In genomic region chr8:87891884-87892283, GRCm38 (mm10) we compare ENCODE assay signal across 9 mouse cellular contexts.
A peak's percentile ranks its signal among the peaks of the same experiment; 100 is the strongest.
DNase-seq lines count a peak whose midpoint lies in the region; ATAC-seq and TF ChIP-seq lines count a peak whose summit lies in the region.
"Had no signal": no experiment of that assay in that cellular context is flagged by ENCODE, and none has a peak within 500 bp of the region (broad histone marks: within the 10 kb centered on the region; RNA-seq: fewer than 3 reads in every experiment).

No protein-coding gene starts in this region.

- TF ChIP-seq POLR2A in thymus, adult 2 months (IDR thresholded peaks at IDR 0.05; ENCODE audit: control insufficient read depth, extremely low read depth, insufficient read depth, low read length, poor library complexity), result no peak

- TF ChIP-seq CTCF in intestine, postnatal 0 days (IDR thresholded peaks at IDR 0.05; ENCODE audit: low read depth), result no peak
- no peak for TF ChIP-seq CTCF in midbrain, postnatal 0 days (IDR thresholded peaks at IDR 0.05)
- no peak for TF ChIP-seq CTCF in thymus, adult 2 months (IDR thresholded peaks at IDR 0.05; ENCODE audit: borderline replicate concordance, control insufficient read depth, extremely low read depth, insufficient read depth, low read length, poor library complexity)

- 0 out of 2 replicates have a peak overlapping the region, but pooled peaks have one; percentile 33 for H3K27ac ChIP-seq in intestine, embryonic 14.5 days (ENCODE audit: low read depth)
- H3K27ac ChIP-seq in intestine, postnatal 0 days (ENCODE audit: low read depth, low read length), result no peak overlapping the region
- peak overlapping the region; percentile 83 for H3K27ac ChIP-seq in heart, embryonic 10.5 days
- no peak overlapping the region for H3K27ac ChIP-seq in midbrain, postnatal 0 days (ENCODE audit: low read depth, low read length)
- H3K27ac ChIP-seq in thymus, adult 2 months (ENCODE audit: control insufficient read depth, insufficient read depth, low read length), result no peak overlapping the region
- H3K27ac ChIP-seq: liver, embryonic 14.5 days had no signal

- no peak overlapping the region for H3K9ac ChIP-seq in intestine, embryonic 14.5 days (ENCODE audit: low read length)
- no peak overlapping the region for H3K9ac ChIP-seq in intestine, postnatal 0 days (ENCODE audit: low read depth, low read length)
- no peak overlapping the region for H3K9ac ChIP-seq in midbrain, postnatal 0 days (replicated peaks; ENCODE audit: low read length, poor library complexity, severe bottlenecking)
- H3K9ac ChIP-seq: liver, embryonic 14.5 days had no signal

- no peaks in the 10 kb centered on the region for H3K27me3 ChIP-seq in intestine, embryonic 14.5 days (replicated peaks; ENCODE audit: control insufficient read depth, insufficient read depth, low read length)
- H3K27me3 ChIP-seq in intestine, postnatal 0 days (replicated peaks; ENCODE audit: control insufficient read depth, insufficient read depth, low read length), result no peaks in the 10 kb centered on the region
- H3K27me3 ChIP-seq in heart, embryonic 10.5 days (ENCODE audit: insufficient read depth, poor library complexity, severe bottlenecking), result no peaks in the 10 kb centered on the region
- H3K27me3 ChIP-seq in midbrain, postnatal 0 days (ENCODE audit: insufficient read depth, low read length), result no peaks in the 10 kb centered on the region
- no peaks in the 10 kb centered on the region for H3K27me3 ChIP-seq in thymus, adult 2 months (ENCODE audit: control insufficient read depth, insufficient read depth, low read length)

- ATAC-seq in intestine, embryonic 14.5 days (replicated peaks; ENCODE audit: low FRiP score, low TSS enrichment, low read depth), result no peak
- ATAC-seq in intestine, postnatal 0 days, result no peak
- ATAC-seq in midbrain, postnatal 0 days (ENCODE audit: low FRiP score), result no peak

- peaks cover 23% of the 10 kb centered on the region for H3K4me1 ChIP-seq in intestine, embryonic 14.5 days (replicated peaks; ENCODE audit: control insufficient read depth, insufficient read depth, low read length)
- no peaks in the 10 kb centered on the region for H3K4me1 ChIP-seq in intestine, postnatal 0 days (replicated peaks; ENCODE audit: control insufficient read depth, insufficient read depth, low read length)
- peaks cover 79% of the 10 kb centered on the region for H3K4me1 ChIP-seq in heart, embryonic 10.5 days
- peaks cover 14% of the 10 kb centered on the region; the same call in 1 of the 2 replicates for H3K4me1 ChIP-seq in midbrain, postnatal 0 days (ENCODE audit: insufficient read depth, low read length)
- H3K4me1 ChIP-seq in thymus, adult 2 months (replicated peaks; ENCODE audit: control insufficient read depth, insufficient read depth, low read length), result no peaks in the 10 kb centered on the region

- no peak for DNase-seq in intestine, embryonic 14.5 days (ENCODE audit: low spot score)
- no peak for DNase-seq in heart, embryonic 10.5 days (ENCODE audit: low spot score)
- DNase-seq in kidney, postnatal 14 days, result peak; percentile 51
- DNase-seq in midbrain, postnatal 0 days (ENCODE audit: low spot score), result peak; percentile 30
- DNase-seq in urinary bladder, postnatal 4 days (ENCODE audit: low spot score in 2 of 2), result no peak
- no peak for DNase-seq in thymus, adult 2 months
- DNase-seq in urinary bladder, postnatal 14 days (ENCODE audit: low spot score), result no peak

- H3K4me2 ChIP-seq in intestine, embryonic 14.5 days (ENCODE audit: low read length), result no peak overlapping the region
- H3K4me2 ChIP-seq in intestine, postnatal 0 days (replicated peaks; ENCODE audit: low read depth), result no peak overlapping the region
- no peak overlapping the region for H3K4me2 ChIP-seq in midbrain, postnatal 0 days (ENCODE audit: low read depth, low read length, poor library complexity, severe bottlenecking)

- H3K4me3 ChIP-seq in intestine, embryonic 14.5 days (ENCODE audit: low read depth, low read length), result no peak overlapping the region
- no peak overlapping the region for H3K4me3 ChIP-seq in intestine, postnatal 0 days (ENCODE audit: low read depth, low read length)
- H3K4me3 ChIP-seq in heart, embryonic 10.5 days, result no peak overlapping the region
- no peak overlapping the region for H3K4me3 ChIP-seq in midbrain, postnatal 0 days (ENCODE audit: low read depth, low read length)
- no peak overlapping the region for H3K4me3 ChIP-seq in thymus, adult 2 months (ENCODE audit: control insufficient read depth, insufficient read depth, low read length)

- no peaks in the 10 kb centered on the region for H3K9me3 ChIP-seq in intestine, embryonic 14.5 days (ENCODE audit: control insufficient read depth, low read length)
- H3K9me3 ChIP-seq in intestine, postnatal 0 days (ENCODE audit: control insufficient read depth), result no peaks in the 10 kb centered on the region
- no peaks in the 10 kb centered on the region for H3K9me3 ChIP-seq in heart, embryonic 10.5 days
- H3K9me3 ChIP-seq in midbrain, postnatal 0 days (ENCODE audit: low read length), result no peaks in the 10 kb centered on the region

- no peaks in the 10 kb centered on the region for H3K36me3 ChIP-seq in intestine, embryonic 14.5 days (ENCODE audit: control insufficient read depth, insufficient read depth, low read length)
- H3K36me3 ChIP-seq in intestine, postnatal 0 days (ENCODE audit: control insufficient read depth, insufficient read depth), result no peaks in the 10 kb centered on the region
- H3K36me3 ChIP-seq in heart, embryonic 10.5 days, result no peaks in the 10 kb centered on the region
- no peaks in the 10 kb centered on the region for H3K36me3 ChIP-seq in midbrain, postnatal 0 days (ENCODE audit: insufficient read depth, low read length)
- H3K36me3 ChIP-seq in thymus, adult 2 months (ENCODE audit: control insufficient read depth, insufficient read depth, low read length), result no peaks in the 10 kb centered on the region

Comparison
In these comparisons a context has a peak if more than half of its experiments do, and no peak if none do; other contexts are left out.
1. H3K27ac ChIP-seq: peak in intestine, embryonic 14.5 days (single experiment) and heart, embryonic 10.5 days (single experiment); none in intestine, postnatal 0 days (single experiment), midbrain, postnatal 0 days (single experiment) and thymus, adult 2 months (single experiment).
2. DNase-seq: peak in kidney, postnatal 14 days (single experiment) and midbrain, postnatal 0 days (single experiment); none in intestine, embryonic 14.5 days (single experiment), heart, embryonic 10.5 days (single experiment), urinary bladder, postnatal 4 days (0 of 2), thymus, adult 2 months (single experiment) and urinary bladder, postnatal 14 days (single experiment).